Mouse (Mus musculus) lung, postnatal 36 days (tissue): Measurements from ENCODE around the gene Zc3h13.

Source experiments
- DNase-seq: peaks from one replicate; pipeline ENCODE4 v3.0.0; 2022; ENCODE audit warnings: mixed read lengths

The Zc3h13 gene

DNA sequence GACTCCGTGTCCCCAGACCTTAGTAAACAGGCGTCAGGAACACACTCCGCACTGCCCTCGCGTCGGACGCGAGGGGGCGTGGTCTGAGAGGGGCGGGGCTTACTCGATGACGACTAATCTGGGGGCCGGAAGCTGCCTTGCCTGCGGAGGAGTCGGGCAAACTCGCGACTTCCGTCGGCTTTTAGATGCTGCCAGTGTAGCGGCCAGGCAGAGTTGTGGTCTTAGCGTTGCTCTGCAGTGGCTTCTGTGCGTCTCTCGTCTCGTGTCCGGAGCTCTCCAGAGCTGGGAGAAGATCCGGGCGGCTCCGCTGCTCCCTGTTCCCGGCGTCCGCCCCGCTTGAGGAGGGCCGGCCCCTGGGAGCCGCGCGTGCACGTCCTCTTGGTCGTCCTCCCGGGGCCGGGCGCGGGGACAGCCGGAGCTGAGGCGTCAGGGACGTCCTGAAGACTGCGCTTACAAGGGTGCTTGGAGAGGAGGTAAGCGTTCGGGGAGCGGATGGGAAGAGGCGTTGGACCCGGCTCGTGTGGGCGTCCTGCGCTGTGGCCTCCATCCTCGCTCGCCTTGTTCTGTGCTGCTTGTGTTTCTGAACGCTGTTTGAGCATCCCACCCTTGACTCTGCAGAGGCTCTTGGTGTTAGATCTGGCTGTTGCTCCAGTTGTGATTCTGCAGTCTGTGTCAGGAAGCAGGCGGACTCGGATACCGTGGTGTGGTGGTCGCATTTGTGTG, at the start of gene Zc3h13:
Zc3h13 (plus strand) TSS at position 181 of the 723 bp plus-strand sequence.
- DNase-seq, result peak; percentile 96

DNA sequence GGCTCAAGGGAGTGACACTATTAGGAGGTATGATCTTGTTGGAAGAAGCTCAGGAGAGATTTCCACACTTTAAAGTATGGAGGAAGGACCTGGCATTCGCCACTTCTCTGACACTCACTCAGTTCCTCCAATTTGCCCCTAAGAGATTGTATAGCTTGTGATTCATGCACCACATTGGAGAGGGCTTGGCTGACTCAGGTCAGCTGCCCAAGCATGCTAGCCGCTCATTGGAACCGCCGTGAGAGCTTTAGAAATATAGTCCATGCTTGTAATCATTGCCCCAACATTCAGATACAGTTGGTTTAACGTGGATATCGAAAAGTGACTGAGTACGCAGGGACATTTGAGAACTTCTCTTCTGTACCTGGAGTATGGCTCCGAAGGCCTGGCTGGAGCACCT, 48.6 kb upstream of the Zc3h13 start:
- no peak for DNase-seq

DNA sequence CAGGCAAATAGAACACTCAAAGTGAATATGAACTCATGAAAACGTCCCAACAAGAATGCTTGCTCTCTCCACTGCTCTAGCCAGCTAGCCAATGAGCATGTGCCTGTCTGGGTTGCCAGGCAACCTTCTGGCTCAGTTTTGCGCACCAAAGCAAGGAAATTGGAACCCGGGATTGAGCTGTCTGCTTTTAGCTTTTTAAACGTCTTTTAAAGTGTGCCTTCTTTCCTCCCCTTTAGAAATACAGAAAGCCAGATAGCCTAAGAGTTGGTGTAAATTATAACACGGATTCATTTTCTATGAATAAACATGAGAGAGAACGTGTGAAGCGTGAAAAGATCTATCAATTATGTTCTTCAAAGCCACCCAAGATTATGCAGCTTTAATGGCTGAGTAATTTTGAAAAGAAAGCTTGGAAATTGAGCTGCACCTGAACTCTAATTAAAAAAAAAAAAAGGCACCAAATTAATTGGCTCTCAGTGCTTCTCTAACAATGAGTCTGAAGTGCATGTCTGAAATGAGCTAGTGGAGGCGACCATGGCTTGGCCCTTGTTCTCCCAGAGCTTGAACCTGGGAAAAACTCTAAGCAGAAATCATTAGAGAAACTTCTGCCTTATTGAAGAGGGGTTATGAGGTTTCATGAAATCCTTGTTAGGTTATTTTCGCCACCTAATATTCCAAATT, 48.1 kb upstream of the Zc3h13 start:
- DNase-seq, result no peak

DNA sequence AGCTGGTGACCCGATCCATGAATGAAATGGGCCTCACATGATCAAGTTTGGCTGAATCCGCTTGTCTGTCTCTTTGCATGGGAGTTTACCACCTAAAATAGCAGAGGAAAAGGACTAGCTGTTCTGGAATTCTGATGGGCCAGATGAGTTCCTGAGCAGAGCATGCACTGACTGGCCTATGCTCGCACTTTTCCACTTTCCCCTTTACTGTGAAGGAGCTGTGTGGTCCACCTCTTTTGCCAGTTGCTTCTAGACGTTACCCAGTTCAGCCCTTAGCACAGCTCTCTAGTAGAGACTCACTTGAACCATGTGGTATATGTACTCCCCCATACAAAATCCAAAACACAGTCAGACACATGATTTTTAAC, 47.6 kb upstream of the Zc3h13 start:
- DNase-seq, result no peak

DNA sequence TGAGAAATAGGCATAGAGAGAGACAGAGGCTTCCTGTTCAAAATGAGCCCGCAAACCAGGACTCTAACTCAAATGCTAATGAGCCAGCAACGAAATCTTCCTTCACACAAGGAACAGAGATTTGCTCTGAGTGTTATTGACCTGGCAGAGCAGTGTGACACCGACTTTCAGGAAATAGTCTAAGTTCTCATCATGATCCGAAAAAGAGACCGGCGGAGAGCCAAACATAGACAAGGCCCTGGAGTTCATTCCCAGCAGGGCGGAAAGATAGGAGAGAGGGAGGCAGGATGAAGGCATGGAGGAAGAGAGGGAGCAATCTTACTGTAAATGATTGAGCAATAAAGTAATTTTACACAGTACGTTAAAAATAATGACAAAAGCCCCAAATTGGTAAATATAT, 47.1 kb upstream of the Zc3h13 start:
- no peak for DNase-seq

DNA sequence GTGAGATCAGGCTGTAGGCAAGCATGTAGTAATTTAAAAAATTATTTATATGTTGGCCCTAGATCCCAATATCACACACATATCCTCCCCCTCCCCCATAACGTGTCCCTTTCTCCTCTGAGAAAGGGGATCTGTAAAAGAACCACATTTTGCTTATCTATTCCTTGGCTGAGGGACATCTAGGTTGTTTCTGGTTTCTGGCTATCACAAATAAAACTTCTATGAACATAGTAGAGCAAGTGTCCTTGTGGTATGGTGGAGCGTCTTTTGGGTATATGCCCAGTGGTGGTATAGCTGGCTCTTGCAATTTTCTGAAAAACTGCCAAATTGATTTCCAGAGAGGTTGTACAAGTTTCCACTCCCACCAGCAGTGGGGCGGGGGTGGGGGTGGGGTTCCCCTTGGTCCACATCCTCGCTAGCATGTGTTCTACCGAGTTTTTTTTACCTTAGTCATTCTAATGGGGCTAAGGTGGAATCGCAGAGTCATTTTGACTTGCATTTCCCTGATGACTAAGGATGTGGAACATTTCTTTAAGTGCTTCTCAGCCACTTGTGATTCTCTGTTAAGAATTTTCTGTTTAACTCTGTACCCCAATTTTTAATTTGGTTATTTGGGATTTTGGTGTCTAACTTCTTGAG, 46.0 kb upstream of the Zc3h13 start:
- no peak for DNase-seq

DNA sequence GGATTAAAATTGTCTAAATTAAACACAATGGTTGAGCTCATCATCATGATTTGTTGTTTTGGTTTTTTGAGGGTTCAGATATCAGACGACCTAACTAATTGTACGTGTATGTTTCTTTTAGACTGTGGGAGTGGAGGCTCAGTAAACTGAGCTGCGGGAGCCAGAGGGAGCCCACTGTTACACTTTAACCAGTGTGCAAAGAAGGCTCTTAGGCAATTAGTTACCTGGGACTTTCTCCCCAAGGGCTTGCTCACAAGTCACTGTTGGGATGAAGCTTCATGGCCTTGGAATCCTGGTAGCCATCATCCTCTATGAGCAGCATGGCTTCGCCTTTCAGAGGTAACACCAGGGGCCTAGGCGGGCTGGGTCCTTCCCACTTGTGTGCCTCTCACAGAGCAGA, 42.1 kb upstream of the Zc3h13 start, which contains the start of gene Cpb2:
Cpb2 (plus strand) TSS at position 201 of the 400 bp plus-strand sequence.
- DNase-seq, result no peak

DNA sequence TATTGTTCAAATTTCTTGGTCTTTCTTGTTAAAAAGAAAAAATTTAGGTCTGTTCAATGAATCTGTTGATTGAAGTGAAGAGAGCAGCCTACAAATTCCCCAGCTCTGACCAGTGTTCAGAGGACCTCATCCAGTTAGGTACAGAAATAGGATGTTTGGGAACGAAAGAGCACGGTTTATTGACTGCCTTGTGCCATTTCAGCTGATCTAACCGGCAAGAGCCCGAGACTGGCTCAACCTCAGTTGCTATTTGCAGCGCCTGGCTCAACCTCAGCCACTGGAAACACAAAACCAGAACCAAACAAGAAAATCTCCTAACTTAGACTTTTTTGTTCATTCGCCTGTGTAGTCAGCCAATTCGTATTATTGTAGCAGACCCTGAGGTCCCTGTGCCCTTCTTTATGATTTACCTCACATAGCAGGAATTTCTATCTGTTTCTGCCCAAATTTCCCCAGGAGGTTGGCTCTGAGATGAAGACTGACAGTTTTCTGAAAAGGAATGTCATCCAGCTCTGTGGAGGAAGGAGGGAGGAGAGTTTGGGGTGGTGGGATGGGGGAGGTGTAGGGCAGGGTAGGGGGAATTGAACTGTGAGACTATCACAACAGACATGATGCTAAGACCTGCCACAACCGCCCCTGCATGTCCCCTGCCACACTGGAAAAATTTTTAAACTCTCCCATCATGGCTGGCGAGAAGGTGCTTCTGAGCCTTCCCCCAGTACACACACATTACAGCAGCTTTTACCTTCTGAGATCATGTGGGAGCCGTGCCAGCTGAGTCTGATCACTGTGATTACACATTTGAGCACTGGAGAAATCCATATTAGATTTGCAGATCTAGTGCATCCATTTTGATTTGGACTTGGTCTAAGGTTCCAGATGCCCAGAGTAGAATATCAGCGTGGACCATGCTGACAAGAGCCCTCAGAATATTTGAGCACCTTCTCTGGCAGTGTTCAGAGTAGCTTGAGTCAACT, 37.9 kb upstream of the Zc3h13 start:
- DNase-seq, result no peak

DNA sequence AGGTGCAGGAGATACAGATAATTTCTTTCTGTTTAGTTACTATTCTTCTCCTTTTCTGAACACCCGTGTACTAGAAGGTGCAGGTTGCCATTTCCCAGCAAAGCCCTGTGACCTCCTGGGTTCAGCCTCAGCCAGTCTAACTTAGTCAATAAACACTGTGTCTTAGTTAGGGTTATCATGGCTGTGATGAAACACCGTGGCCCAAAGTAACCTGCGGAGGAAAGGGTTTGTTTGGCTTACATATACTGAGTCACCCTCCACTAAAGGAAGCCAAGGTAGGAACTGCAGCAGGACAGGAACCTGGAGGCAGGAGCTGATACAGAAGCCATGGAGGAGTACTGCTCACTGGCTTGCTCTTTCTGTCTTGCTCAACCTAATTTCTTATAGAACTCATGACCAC, 33.7 kb upstream of the Zc3h13 start:
- DNase-seq, result no peak

DNA sequence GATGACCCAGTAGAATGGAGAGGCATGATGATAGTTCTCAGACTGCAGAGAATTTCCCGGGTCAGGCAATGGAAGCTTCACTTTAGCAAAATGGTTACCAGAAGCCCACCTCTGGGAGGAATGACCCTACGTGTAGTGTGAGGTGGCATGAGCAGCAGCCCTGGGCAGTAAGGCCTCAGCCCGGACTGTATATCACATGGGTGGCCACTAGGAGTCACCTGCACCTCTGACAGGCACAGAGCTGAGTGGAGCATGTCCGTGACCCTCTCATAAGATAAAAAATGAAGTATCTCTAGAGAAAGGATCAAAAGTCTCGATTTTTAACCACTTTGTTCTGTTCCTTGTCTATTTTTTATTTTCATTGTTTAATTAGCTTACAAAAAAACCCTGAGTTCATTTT, 27.7 kb upstream of the Zc3h13 start:
- peak; percentile 15 for DNase-seq

DNA sequence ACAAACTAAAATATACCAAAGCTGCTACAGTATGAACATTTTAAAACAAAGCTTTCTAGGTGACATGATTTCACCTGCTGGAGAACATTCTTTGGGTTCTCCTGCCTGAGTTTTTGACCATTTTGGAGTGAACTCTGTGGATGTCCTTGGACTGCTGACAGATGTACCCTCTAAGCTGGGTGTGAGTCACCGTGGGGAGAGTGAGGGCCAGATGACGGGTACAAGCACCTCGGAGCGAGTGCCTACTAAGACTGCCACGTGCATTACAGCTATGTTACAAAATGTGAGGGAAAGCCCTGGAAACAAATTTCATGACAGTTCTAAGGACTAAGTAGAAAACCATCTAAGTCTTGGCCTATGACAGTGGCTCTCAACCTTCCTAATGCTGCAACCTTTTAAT, 14.6 kb upstream of the Zc3h13 start:
- DNase-seq, result no peak

DNA sequence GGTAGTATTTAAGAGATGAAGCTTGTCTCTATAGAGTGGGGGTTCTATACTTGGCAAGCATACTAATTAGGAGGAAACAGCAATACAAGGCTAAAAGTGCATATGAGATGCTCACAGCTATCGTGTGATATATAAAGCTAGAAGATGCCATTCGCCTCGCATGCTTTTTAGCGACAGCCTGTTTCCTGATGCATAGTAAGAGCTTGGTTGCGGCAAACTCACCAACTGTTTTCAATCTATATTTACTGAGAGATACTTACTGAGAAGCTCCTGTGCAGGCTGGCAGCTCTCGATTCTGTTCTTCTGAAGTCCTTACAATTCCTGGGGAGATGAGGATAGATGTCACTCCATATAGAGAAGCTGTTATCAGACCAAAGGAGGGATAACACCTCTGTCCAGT, 4.5 kb upstream of the Zc3h13 start:
- no peak for DNase-seq

DNA sequence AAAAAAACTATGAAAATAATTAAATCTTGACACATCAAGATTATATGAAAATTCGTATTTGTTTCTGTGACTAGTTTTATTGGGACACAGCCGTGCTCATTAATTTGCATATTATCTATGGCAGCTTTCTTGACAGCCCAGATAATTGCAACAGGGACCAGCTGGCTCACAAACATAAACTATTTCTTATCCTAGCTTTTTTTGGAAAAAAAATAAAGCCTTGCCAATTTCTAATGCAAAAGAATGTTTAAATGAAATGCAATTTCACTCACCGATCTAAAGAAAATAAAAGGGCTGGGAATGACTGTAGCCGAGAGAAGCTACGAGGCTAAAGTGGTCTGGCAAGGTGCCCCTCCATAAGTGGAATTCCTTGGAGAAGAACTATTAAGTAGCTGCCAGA, 3.8 kb upstream of the Zc3h13 start:
- no peak for DNase-seq

DNA sequence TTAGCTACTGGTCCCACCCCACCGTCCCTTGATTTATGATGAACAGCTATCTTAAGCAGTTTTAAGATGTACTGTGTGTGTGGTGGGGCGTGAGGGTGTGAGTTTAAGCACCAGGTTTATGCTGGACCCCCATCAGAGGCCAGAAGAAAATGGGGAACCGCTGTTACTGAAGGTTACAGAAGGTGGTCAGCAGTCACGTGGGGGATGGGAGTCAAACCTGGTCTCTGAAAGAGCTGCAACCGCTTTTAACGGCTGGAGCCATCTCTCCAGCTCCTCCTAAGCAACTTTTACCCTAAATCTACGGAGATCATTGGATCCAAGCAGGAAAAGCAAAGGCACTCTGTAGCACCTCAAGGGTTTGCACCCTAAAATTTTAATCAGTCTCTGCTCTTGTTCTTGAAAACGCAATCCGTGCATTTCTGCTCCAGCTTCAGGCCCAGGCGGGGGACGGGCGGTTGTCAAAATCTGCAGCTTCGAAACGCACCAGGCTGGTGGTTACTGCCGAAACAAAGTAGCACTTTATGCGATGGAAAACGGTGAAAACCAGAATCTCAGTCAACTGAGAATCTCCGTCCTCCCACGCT, 472 bp upstream of the Zc3h13 start:
- no peak for DNase-seq

DNA sequence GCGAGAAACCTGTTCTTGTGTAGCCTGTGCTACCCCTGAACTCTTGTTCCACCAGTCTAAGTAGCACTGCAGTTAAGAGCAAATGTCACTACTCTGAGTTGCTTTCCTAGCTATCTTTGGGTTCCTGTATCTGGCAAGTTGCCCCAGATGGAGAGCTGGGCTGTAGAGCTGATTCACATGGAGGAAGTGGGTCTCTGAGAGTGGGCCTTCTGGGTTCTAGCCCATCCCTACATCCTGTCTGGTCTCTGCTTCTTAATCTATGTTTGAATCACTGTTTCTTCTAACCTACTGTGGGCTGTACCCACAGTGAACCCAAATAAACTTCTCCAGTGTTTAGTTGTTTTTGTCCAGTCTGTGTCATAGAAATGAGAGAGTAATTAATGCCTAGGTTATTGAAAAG, 16.9 kb downstream of the Zc3h13 start:
- no peak for DNase-seq

DNA sequence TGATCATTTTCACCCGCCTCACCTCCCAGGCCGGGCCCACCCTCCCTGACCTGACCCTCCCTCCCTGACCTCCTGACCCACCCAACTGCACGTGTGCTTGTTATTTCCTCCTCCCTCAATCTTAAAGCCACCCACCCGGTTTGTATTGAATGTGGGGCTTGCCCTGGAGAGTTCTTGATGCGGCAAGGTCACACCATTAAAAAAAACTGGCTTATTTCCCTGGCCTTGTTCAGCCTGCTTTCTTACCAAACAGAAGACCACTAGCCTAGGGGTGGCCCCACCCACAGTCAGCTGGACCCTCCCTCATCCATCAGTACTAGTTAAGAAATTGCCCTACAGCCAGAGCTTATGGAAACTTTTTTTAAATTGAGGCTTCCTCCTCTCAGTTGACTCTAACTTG, 19.6 kb downstream of the Zc3h13 start:
- no peak for DNase-seq

DNA sequence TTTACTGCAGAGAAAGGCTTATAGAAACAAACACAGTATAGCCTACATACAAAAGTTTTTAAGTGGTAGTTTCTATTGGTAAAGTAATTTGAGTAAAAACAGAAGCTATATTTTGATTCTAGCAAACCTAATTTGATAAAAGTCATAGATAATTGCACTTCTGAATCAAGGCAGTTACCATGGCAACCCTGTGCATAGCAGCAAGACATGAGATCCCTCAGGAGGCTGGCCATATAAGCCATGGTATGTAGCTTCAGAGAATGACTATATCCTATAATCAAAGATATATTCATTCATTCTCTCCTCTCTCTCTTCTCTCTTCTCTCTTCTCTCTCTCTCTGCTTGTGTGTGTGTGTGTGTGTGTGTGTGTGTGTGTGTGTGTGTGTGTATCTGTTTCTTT, 23.7 kb downstream of the Zc3h13 start:
- no peak for DNase-seq

DNA sequence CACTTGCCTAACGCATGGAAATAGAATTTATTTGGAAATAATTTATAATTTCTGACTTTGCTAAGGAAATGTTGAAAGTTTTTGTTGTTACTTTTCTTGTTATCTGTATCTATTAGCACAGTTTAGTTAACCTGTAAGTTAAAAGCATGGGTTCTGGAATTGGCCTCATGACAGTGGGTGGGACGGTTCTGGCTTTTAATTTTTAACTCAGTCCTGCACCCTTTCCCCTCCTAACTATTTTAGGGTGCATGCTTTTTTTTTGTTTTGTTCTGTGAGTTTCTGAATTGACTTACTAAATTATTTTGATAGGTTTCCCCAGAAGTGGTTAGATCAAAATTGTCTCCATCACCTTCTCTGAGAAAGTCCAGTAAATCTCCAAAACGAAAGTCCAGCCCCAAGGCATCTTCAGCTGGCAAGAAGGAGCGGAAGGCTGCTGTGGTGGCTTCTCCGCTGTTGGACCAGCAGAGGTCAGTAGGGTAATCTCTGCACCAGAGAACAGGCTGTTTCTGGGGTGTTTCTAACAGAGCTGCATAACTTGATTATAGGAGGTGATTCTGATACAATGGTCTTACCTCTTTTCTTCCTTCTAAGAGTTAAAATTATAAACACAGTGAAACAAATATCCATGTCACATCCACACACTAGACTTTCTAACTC, 25.3 kb downstream of the Zc3h13 start:
- no peak for DNase-seq

DNA sequence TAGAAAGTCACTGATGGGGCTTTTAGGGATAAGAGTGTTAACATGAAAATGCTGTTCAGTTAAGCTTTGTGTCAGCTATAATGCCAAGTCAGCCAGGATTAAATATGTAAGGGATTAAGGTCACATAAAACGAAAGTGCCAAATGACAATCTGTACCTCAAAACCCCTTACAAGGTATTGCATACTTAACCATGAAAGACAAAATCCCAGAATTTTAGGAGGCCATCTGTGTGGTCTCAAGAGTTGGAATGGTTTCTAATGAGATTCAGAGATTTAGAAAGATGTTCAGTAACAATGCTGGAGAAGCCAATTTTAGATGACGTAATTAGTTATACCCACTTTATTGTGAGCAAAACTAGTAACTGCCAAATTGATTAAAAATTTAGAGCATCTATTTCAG, 30.3 kb downstream of the Zc3h13 start:
- no peak for DNase-seq

DNA sequence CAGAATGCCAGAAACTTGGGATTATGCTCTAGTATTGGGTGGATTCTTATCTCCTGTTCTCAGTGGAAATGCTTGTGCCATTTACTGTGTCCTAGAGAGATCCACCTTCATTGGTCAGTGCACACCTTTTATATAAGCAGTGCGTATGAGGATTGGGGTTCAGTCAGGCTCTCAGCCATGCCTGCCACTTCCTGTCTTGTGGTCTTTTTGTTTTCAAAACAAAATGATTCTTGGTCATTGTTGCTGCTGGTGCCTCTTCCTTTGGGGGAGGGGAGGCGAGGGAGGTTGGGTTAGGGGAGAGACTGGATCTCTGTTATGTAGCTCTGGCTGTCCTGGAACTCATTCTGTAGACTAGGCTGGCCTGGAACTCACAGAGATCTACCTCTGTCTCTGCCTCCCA, 34.6 kb downstream of the Zc3h13 start:
- DNase-seq, result peak; percentile 1

DNA sequence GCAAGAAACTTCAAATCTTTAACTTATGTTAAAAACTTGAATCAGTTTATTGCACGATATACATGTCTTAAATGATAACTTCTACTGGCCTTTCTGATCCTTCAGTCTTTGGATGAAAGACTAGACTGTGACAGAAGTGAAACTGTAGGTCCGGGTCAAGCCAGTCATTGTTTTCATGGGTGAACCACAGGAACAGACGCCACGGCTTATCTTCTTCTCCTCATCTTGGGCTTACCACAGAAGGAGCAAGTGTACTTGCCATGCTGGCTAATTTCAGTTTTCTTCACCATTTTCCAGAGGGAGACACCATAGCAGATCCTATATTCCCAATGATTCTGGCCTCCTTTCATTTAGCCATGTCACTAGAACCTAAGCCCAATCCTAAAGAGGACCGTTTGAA, 36.1 kb downstream of the Zc3h13 start:
- no peak for DNase-seq

DNA sequence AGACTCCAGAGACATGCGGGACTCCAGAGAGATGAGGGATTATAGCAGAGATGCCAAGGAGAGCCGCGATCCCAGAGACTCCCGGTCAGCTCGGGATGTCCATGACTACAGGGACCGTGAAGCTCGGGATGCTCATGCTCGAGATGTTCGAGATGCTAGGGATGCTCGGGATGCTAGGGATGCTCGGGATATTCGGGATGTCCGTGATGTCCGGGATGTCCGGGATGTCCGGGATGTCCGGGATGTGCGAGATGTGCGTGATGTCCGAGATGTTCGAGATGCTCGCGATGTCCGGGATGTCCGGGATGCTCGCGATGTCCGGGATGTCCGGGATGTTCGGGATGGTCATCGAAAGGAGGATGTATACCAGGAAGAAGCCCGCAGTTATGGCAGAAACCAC, 39.2 kb downstream of the Zc3h13 start:
- DNase-seq, result no peak
